Mouse (Mus musculus) lung, embryonic 14.5 days (tissue): Measurements from ENCODE around the gene Ccdc126. TPM values are rescaled to one million over a fixed set of nuclear protein-coding genes. Genes with fewer than 3 reads are reported as not detected.

Experiments
- ATAC-seq: fragments of 200-750 bp; cut with Nextera tagmentation; 2 replicates; pipeline ENCODE4 v1.8.0; 2017; ENCODE audit warnings: mild to moderate bottlenecking, moderate TSS enrichment, moderate library complexity; ENCODE audit not compliant: insufficient read depth
- DNase-seq: peaks from one replicate; pipeline ENCODE4 v3.0.0-alpha.2; 2015
- H3K27ac ChIP-seq: fragments of 300-500 bp; sonication (generic); 2 replicates; pipeline ENCODE4 v1.5.1; 2014; ENCODE audit warnings: low read depth, mild to moderate bottlenecking, moderate library complexity
- H3K27me3 ChIP-seq: fragments of 300-500 bp; sonication (generic); 2 replicates; pipeline ENCODE4 v1.6.1; 2014; ENCODE audit warnings: low read length, control low read depth; ENCODE audit not compliant: insufficient read depth
- H3K36me3 ChIP-seq: fragments of 300-500 bp; sonication (generic); 2 replicates; pipeline ENCODE4 v1.6.1; 2014; ENCODE audit warnings: control low read depth; ENCODE audit not compliant: insufficient read depth
- H3K4me1 ChIP-seq: fragments of 300-500 bp; sonication (generic); 2 replicates; pipeline ENCODE4 v1.6.1; 2014; ENCODE audit warnings: antibody characterized with exemption, control low read depth; ENCODE audit not compliant: insufficient read depth
- H3K4me2 ChIP-seq: fragments of 300-500 bp; sonication (generic); 2 replicates; pipeline ENCODE4 v1.6.1; 2014; ENCODE audit warnings: mild to moderate bottlenecking
- H3K4me3 ChIP-seq: fragments of 300-500 bp; sonication (generic); 2 replicates; pipeline ENCODE4 v1.5.1; 2014; ENCODE audit warnings: low read depth, low read length
- H3K9ac ChIP-seq: fragments of 300-500 bp; sonication (generic); 2 replicates; pipeline ENCODE4 v1.6.1; 2014
- H3K9me3 ChIP-seq: fragments of 300-500 bp; sonication (generic); 2 replicates; pipeline ENCODE4 v1.6.1; 2016; ENCODE audit warnings: low read depth, low read length, control low read depth
- CTCF ChIP-seq: IDR thresholded peaks from 2 replicates; pipeline ENCODE4 v1.5.1; 2016; ENCODE audit warnings: antibody characterized with exemption, low read depth
- WGBS: fragments of 180-500 bp; shearing (Covaris S2); extraction: QIAGEN DNeasy Blood & Tissue Kit; methylation state at CpG from one replicate; pipeline ENCODE4 v1.1.7; 2014; 5-methylcytosine and 5-hydroxymethylcytosine counted together
- polyA plus RNA-seq: library from polyadenylated mRNA; unstranded; fragments of >200 nt; fragmentation: Nextera tagmentation; extraction: Ambion mirVana; gene quantifications from 2 replicates; pipeline ENCODE4 v1.2.1, GENCODE M21; 2014

Gene Ccdc126
- polyA plus RNA-seq, 1 experiment from 2014 or later = 12.5 TPM

- no peak overlapping the region for H3K4me3 ChIP-seq
- H3K4me1 ChIP-seq = peaks cover 5% of the 10 kb centered on the region; the same call in 1 of the 2 replicates
- no peak for DNase-seq
- H3K36me3 ChIP-seq = no peaks in the 10 kb centered on the region
- TF ChIP-seq CTCF = no peak
- no peaks in the 10 kb centered on the region for H3K27me3 ChIP-seq
- H3K4me2 ChIP-seq = no peak overlapping the region
- H3K27ac ChIP-seq = no peak overlapping the region
- WGBS = 71% methylated on average over 4 of the region's 4 CpGs
- ATAC-seq = no peak
- no peak overlapping the region for H3K9ac ChIP-seq
- H3K9me3 ChIP-seq = no peaks in the 10 kb centered on the region
These were observed 53.6 kb downstream of the Ccdc126 start for GRCm38 (mm10) chr6:49372705-49373104.

DNA sequence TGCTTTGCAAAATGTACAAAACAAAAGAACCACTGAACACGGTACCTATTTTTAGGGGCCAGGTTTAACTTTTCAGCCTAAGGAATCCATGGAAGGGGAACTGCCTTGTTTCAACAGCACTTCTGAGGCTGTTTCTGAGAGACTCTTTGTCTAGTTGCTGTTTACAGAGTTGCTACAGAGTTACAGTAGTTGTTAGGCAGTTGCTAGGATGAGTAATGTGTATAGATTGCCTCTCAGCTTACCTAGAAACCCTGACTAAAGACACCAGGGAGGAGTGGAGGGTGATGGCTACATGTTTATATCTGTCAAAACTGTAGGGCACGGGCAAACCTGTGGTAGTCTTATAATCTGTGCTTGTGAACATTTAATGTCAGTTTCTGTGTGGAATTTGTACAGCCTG, 54.9 kb downstream of the Ccdc126 start:
- H3K9ac ChIP-seq = no peak overlapping the region
- ATAC-seq (0 out of 2 replicates have a peak, but pooled peaks have one; percentile 35), DNase-seq (peak; percentile 6)
- H3K4me1 ChIP-seq = no peaks in the 10 kb centered on the region
- H3K36me3 ChIP-seq = no peaks in the 10 kb centered on the region
- no peak overlapping the region for H3K4me2 ChIP-seq
- WGBS = 28% methylated on average over 2 of the region's 2 CpGs
- H3K9me3 ChIP-seq = no peaks in the 10 kb centered on the region
- peak overlapping the region; percentile 37; the same call in 1 of the 2 replicates for H3K27ac ChIP-seq
- H3K4me3 ChIP-seq = no peak overlapping the region
- H3K27me3 ChIP-seq = no peaks in the 10 kb centered on the region
- no peak for TF ChIP-seq CTCF

GRCm38 (mm10) chr6:49378328-49378727, 59.3 kb downstream of the Ccdc126 start:
- peak; percentile 44 for DNase-seq
- H3K27me3 ChIP-seq = no peaks in the 10 kb centered on the region
- H3K4me1 ChIP-seq = no peaks in the 10 kb centered on the region
- WGBS = 41% methylated on average over 12 of the region's 12 CpGs
- no peak overlapping the region for H3K9ac ChIP-seq
- TF ChIP-seq CTCF = no peak
- H3K36me3 ChIP-seq = 0 out of 2 replicates have a peak, but pooled peaks cover 3% of the 10 kb centered on the region
- H3K4me2 ChIP-seq = no peak overlapping the region
- H3K9me3 ChIP-seq = no peaks in the 10 kb centered on the region
- no peak overlapping the region for H3K4me3 ChIP-seq
- no peak for ATAC-seq
- H3K27ac ChIP-seq = no peak overlapping the region

Other genes starting within 250 kb of the Ccdc126 start
- gene Malsu1, start 245.5 kb upstream of the Ccdc126 start, polyA plus RNA-seq = 69.7 and 75.3 TPM in 2 replicates
- gene Igf2bp3, start 104.3 kb upstream of the Ccdc126 start, polyA plus RNA-seq = 62.4 and 67.5 TPM in 2 replicates
- 47.8 and 51.6 TPM in 2 replicates for gene Tra2a, start 55.2 kb upstream of the Ccdc126 start, polyA plus RNA-seq
- 8.6 and 10.1 TPM in 2 replicates for gene Fam221a, start 48.5 kb downstream of the Ccdc126 start, polyA plus RNA-seq
- 0.23 TPM in 1 of 2 replicates, not detected in the other for gene Stk31, start 76.3 kb downstream of the Ccdc126 start, polyA plus RNA-seq